Mouse (Mus musculus) 416B (cell line): ENCODE measurements around the gene Klk1b1.
"Not testable (repeated sequence)": the region's sequence is repeated elsewhere in the genome, so short reads cannot be mapped to it uniquely, and the experiment has no call there.

Experiments used
- DNase-seq: peaks from one replicate; pipeline ENCODE4 v3.0.0; 2011; ENCODE audit warnings: low read depth

The Klk1b1 gene

GRCm38 (mm10) chr7:44004847-44005246 lies 38.3 kb downstream of the Klk1b1 start:
- DNase-seq, result no peak

GRCm38 (mm10) chr7:44011868-44012267 lies 45.3 kb downstream of the Klk1b1 start, which contains the start of gene Klk1b26:
TSS of gene Klk1b26 (plus strand) at chr7:44012168.
- DNase-seq, result not testable (repeated sequence)

GRCm38 (mm10) chr7:44014666-44015065 lies 48.1 kb downstream of the Klk1b1 start:
- not testable (repeated sequence) for DNase-seq

- no peak for DNase-seq
Observed at GRCm38 (mm10) chr7:44015071-44015470, 48.5 kb downstream of the Klk1b1 start.
